Mouse (Mus musculus) C2C12 (cell line): ENCODE results near the gene Ppme1. TPM values are rescaled to one million over a fixed set of nuclear protein-coding genes. Genes with fewer than 3 reads are reported as not detected.

Source experiments
- H3K27me3 ChIP-seq: one replicate; pipeline ENCODE4 v1.6.1; 2011; ENCODE audit not compliant: control insufficient read depth, insufficient read depth, insufficient read length
- H3K36me3 ChIP-seq: one replicate; pipeline ENCODE4 v1.6.1; 2011; ENCODE audit not compliant: control insufficient read depth, insufficient read depth
- H3K4me3 ChIP-seq: one replicate; pipeline ENCODE4 v1.5.1; 2011; ENCODE audit warnings: mild to moderate bottlenecking, control low read depth; ENCODE audit not compliant: poor library complexity, insufficient read depth, severe bottlenecking
- H3K79me2 ChIP-seq: one replicate; pipeline ENCODE4 v1.6.1; 2011; ENCODE audit not compliant: control insufficient read depth, insufficient read depth
- H3K79me3 ChIP-seq: one replicate; pipeline ENCODE4 v1.6.1; 2011; ENCODE audit warnings: low read depth, control low read depth
- H3ac ChIP-seq: one replicate; pipeline ENCODE3; 2011; ENCODE audit warnings: low read depth; ENCODE audit not compliant: control insufficient read depth, insufficient read length
- CEBPB ChIP-seq: IDR thresholded peaks from one replicate; pipeline ENCODE4 v1.6.1; 2011; ENCODE audit warnings: low read depth, mild to moderate bottlenecking, control low read depth, moderate library complexity
- CTCF ChIP-seq: IDR thresholded peaks from one replicate; pipeline ENCODE4 v1.5.1; 2011; ENCODE audit not compliant: control insufficient read depth, insufficient read depth, insufficient read length
- FOSL1 ChIP-seq: IDR thresholded peaks from one replicate; pipeline ENCODE4 v1.8.0; 2011; ENCODE audit warnings: mild to moderate bottlenecking, low read length; ENCODE audit not compliant: poor library complexity, insufficient read depth, severe bottlenecking
- MAX ChIP-seq: IDR thresholded peaks from one replicate; pipeline ENCODE4 v1.6.1; 2011; ENCODE audit warnings: mild to moderate bottlenecking, control low read depth
- MYOD1 ChIP-seq: IDR thresholded peaks from one replicate; pipeline ENCODE4 v1.6.1; 2011; ENCODE audit warnings: low read depth; ENCODE audit not compliant: control insufficient read depth, insufficient read length
- MYOG ChIP-seq: IDR thresholded peaks from one replicate; pipeline ENCODE4 v1.6.1; 2011; ENCODE audit not compliant: control insufficient read depth, insufficient read length; ENCODE audit errors: extremely low read depth
- USF1 ChIP-seq: IDR thresholded peaks from one replicate; pipeline ENCODE4 v1.6.1; 2011; ENCODE audit warnings: low read depth, mild to moderate bottlenecking, control low read depth, moderate library complexity
- polyA plus RNA-seq: library from polyadenylated mRNA; unstranded; fragments of >200 nt; fragmentation: generic; extraction: Trizol; gene quantifications from one replicate; pipeline ENCODE4 v1.2.1, GENCODE M21; 2012; ENCODE audit warnings: missing spikeins

The Ppme1 gene
- polyA plus RNA-seq, 1 experiment, result 44.2 TPM

DNA sequence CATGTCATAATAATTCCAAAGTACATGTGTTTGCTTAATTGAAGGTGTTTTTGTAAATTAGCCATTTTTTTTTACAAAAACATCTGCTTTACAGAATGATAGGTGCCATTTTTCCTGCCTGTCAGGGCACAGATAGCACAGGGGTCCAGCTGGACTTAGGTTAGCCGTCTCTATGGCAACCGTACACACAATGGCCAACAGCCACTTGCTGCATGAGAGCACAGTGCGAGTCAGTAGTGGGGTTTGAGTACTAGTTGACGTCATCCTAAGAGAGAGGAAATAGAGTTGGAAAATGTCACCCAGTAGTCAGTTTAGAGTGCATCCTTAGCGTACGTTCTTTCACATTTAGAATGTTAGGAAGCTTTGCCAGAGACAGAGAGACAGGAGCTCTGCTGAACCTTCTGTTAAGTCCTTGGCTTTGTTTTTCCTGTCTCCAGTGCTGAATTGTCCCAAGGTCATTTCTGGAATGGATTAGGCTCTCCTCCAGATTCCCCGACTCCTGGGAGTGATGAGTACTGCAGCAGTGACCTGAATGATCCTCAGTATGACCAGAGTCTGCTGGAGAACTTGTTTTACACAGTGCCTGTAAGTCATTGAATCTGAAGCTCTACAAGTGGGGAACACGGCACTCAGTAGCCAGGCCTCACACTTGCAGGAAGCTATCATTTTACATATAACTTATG is 27.3 kb upstream of the Ppme1 start:
- no peaks in the 10 kb centered on the region for H3K79me3 ChIP-seq
- no peaks in the 10 kb centered on the region for H3K27me3 ChIP-seq
- H3K4me3 ChIP-seq, result no peak overlapping the region
- no peaks in the 10 kb centered on the region for H3K79me2 ChIP-seq
- H3K36me3 ChIP-seq, result no peaks in the 10 kb centered on the region
- H3ac ChIP-seq, result no peak overlapping the region
- TF ChIP-seq MYOD1, result no peak
- no peak for TF ChIP-seq USF1
- no peak for TF ChIP-seq CEBPB
- TF ChIP-seq FOSL1, result no peak
- no peak for TF ChIP-seq MYOG
- TF ChIP-seq MAX, result no peak
- TF ChIP-seq CTCF, result no peak

DNA sequence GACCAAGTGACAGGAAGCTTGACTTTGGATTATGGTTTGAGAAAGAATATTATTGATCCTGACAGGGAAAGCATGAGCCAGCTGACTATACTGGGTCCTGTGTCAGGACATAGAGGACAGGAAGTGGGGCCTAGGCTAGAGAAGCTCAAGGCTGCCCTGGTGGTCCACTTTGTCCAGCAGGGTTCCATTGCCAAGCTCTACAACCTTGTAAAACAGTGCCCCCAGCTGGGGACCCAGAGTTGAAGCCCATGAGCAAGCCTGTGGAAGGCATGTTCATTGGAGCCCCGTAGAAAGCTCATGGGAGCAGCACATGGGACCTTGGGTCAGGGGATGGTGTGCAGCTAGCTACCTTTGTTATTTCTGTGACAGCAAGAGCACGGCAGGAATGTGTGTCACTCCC is 20.2 kb upstream of the Ppme1 start:
- Histone ChIP-seq H3K4me3 (no peak overlapping the region), H3K27me3 (no peaks in the 10 kb centered on the region), H3K36me3 (no peaks in the 10 kb centered on the region), H3ac (no peak overlapping the region), H3K79me2 (no peaks in the 10 kb centered on the region), H3K79me3 (no peaks in the 10 kb centered on the region)
- TF ChIP-seq FOSL1 (no peak), MYOD1 (no peak), MAX (no peak), CTCF (no peak), CEBPB (no peak), MYOG (no peak), USF1 (no peak)

DNA sequence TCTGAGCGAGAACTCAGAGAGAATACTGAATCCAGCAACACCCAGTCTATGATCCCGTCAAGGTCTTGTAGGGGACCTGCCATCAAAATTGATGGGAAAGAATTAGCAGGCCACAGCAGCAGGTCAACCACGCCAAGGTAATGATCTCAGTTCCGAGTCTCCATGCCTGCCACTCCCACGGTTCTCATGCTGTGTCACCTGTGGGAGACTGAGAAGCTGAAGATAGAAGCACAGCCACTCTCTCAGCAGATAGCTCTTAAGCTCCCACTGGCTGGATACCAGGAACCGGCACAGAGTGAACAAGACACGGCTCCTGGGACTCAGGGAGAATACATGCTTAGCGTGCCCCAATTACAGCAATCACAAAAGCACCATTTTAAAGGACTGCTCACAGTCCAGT is 18.1 kb upstream of the Ppme1 start:
- no peaks in the 10 kb centered on the region for H3K36me3 ChIP-seq
- no peaks in the 10 kb centered on the region for H3K79me2 ChIP-seq
- no peaks in the 10 kb centered on the region for H3K27me3 ChIP-seq
- H3K79me3 ChIP-seq, result no peaks in the 10 kb centered on the region
- no peak overlapping the region for H3K4me3 ChIP-seq
- TF ChIP-seq MYOD1 (no peak), CEBPB (no peak), FOSL1 (no peak), MYOG (no peak), USF1 (no peak), MAX (no peak), CTCF (no peak)
- H3ac ChIP-seq, result no peak overlapping the region

DNA sequence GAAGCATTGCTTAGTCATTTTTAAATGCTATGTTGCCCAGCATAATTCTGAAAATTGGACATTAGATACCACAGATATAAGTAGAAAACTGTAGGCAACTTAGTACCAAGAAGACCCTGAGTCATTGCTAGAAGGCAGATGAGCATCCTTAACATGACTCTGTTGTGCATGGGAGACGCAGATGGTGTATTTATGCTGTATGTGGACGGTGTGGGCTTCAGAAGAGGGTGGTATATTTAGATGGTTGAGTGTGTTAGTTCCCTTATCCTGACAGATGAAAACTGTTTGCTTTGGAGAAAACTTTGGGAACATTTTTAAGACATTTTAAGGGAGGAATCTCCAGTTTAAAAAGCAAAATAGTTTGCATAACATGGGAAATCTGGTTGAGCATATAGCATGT is 16.1 kb upstream of the Ppme1 start:
- H3K4me3 ChIP-seq, result no peak overlapping the region
- H3ac ChIP-seq, result no peak overlapping the region
- no peaks in the 10 kb centered on the region for H3K27me3 ChIP-seq
- H3K36me3 ChIP-seq, result no peaks in the 10 kb centered on the region
- H3K79me3 ChIP-seq, result no peaks in the 10 kb centered on the region
- no peak for TF ChIP-seq CEBPB
- no peak for TF ChIP-seq FOSL1
- no peak for TF ChIP-seq USF1
- H3K79me2 ChIP-seq, result no peaks in the 10 kb centered on the region

DNA sequence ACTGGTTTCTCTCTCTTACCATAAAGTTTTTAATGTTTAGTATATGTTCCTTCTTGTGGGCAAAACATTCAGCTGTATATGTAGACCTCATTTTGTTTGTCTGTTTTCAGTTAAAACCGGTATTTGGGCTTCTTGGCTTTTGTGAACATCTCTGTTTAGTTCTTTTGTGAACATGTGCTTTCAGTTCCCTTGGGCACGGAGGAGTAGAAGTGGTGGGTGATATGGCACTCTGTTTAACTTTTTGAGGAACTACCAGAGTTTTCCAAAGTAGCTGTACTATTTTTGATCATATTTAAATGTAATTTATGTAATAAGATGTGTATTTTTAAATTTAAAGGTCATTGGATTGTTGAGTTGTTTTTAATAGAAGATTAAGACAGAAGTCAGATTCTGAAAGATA is 11.1 kb upstream of the Ppme1 start:
- no peaks in the 10 kb centered on the region for H3K27me3 ChIP-seq
- H3K79me3 ChIP-seq, result no peaks in the 10 kb centered on the region
- no peaks in the 10 kb centered on the region for H3K79me2 ChIP-seq
- no peak overlapping the region for H3K4me3 ChIP-seq
- no peak overlapping the region for H3ac ChIP-seq
- no peaks in the 10 kb centered on the region for H3K36me3 ChIP-seq
- TF ChIP-seq CTCF (no peak), MYOD1 (no peak)

DNA sequence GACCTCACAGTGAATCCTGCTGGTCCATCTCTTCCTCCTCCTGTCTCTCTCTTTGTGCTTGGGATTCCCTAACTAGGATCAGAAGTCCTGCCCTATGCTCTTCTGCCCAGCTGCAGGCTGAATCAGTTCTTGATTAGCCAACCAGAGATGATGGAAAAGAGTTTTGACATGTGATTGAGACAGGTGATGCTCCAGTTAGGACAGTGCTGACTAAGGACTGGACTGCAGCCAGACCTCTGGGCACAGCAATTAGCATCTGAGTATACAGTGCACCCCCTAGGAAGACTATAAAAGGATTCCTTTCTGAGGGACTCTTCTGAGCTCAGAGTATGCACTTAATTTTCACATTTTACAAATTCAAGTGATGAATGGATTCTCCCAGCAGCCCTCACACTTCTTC is 9.1 kb upstream of the Ppme1 start:
- Histone ChIP-seq H3K79me3 (no peaks in the 10 kb centered on the region), H3K27me3 (no peaks in the 10 kb centered on the region), H3K36me3 (no peaks in the 10 kb centered on the region), H3K4me3 (no peak overlapping the region), H3K79me2 (no peaks in the 10 kb centered on the region), H3ac (no peak overlapping the region)
- no peak for TF ChIP-seq MYOD1
- no peak for TF ChIP-seq CTCF
- TF ChIP-seq MAX, result no peak
- TF ChIP-seq FOSL1, result no peak
